Mouse (Mus musculus) forebrain, embryonic 10.5 days (tissue): ENCODE data around the gene Caln1. TPM values are rescaled to one million over a fixed set of nuclear protein-coding genes. Genes with fewer than 3 reads are reported as not detected.
A peak's percentile ranks its signal among the peaks of the same experiment; 100 is the strongest.

ENCODE experiments used
- DNase-seq: peaks from one replicate; pipeline ENCODE4 v3.0.0-alpha.2; 2017; ENCODE audit warnings: low spot score; ENCODE audit errors: extremely low spot score
- H3K27ac ChIP-seq: fragments of 300-500 bp; sonication (generic); 2 replicates; pipeline ENCODE4 v1.5.1; 2016; ENCODE audit warnings: mild to moderate bottlenecking
- H3K27me3 ChIP-seq: fragments of 300-500 bp; sonication (generic); 2 replicates; pipeline ENCODE4 v1.6.1; 2016; ENCODE audit warnings: mild to moderate bottlenecking; ENCODE audit not compliant: poor library complexity, severe bottlenecking
- H3K36me3 ChIP-seq: fragments of 300-500 bp; sonication (generic); replicated peaks from 2 replicates; pipeline ENCODE4 v1.6.1; 2016; ENCODE audit warnings: mild to moderate bottlenecking, moderate library complexity
- H3K4me1 ChIP-seq: fragments of 300-500 bp; sonication (generic); 2 replicates; pipeline ENCODE4 v1.6.1; 2016
- H3K4me3 ChIP-seq: fragments of 300-500 bp; sonication (generic); 2 replicates; pipeline ENCODE4 v1.5.1; 2016; ENCODE audit warnings: mild to moderate bottlenecking, moderate library complexity
- H3K9me3 ChIP-seq: fragments of 300-500 bp; sonication (generic); 2 replicates; pipeline ENCODE4 v1.6.1; 2016; ENCODE audit warnings: mild to moderate bottlenecking, moderate library complexity
- WGBS: fragments of 180-500 bp; shearing (Covaris S2); methylation state at CpG from one replicate; pipeline ENCODE4 v1.1.7; 2016; 5-methylcytosine and 5-hydroxymethylcytosine counted together
- polyA plus RNA-seq: library from polyadenylated mRNA; unstranded; fragments of >200 nt; fragmentation: Nextera tagmentation; extraction: Ambion mirVana; gene quantifications from 2 replicates; pipeline ENCODE4 v1.2.1, GENCODE M21; 2016

Caln1 gene
- polyA plus RNA-seq, 1 experiment from 2014 or later: 0.30 TPM

- no peaks in the 10 kb centered on the region for H3K4me1 ChIP-seq
- WGBS: 76% methylated on average over 1 of the region's 1 CpGs
- no peaks in the 10 kb centered on the region for H3K27me3 ChIP-seq
- H3K9me3 ChIP-seq: no peaks in the 10 kb centered on the region
- no peak overlapping the region for H3K27ac ChIP-seq
- no peak overlapping the region for H3K4me3 ChIP-seq
- no peak for DNase-seq
- no peaks in the 10 kb centered on the region for H3K36me3 ChIP-seq
Observed at GRCm38 (mm10) chr5:130712281-130712680, 343.0 kb downstream of the Caln1 start.

GRCm38 (mm10) chr5:130715181-130715580, 345.9 kb downstream of the Caln1 start:
- H3K27ac ChIP-seq: no peak overlapping the region
- no peaks in the 10 kb centered on the region for H3K36me3 ChIP-seq
- DNase-seq: no peak
- H3K4me1 ChIP-seq: no peaks in the 10 kb centered on the region
- H3K4me3 ChIP-seq: no peak overlapping the region
- no peaks in the 10 kb centered on the region for H3K27me3 ChIP-seq
- WGBS: 89% methylated on average over 4 of the region's 4 CpGs
- no peaks in the 10 kb centered on the region for H3K9me3 ChIP-seq

DNA sequence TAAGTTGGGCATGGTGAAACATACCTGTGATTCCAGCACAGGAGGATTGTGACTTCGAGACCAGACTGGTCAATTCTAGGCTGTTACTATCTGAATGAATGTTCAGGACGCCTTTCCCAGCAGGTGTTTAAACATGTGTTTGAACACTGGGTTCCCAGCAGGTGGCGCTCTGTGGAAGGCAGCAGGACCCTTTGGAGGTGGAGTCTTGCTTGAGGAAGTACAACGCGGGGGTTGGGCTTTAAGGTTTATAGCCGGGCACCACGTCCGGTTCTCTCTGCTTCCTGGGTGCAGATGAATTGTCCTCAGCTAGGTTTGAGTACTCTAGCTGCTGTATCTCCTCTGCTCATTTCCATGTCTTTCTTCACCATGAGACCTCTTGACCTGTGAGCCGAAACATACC, 349.1 kb downstream of the Caln1 start:
- WGBS: 70% methylated on average over 9 of the region's 9 CpGs
- no peak overlapping the region for H3K4me3 ChIP-seq
- H3K4me1 ChIP-seq: no peaks in the 10 kb centered on the region
- peak; percentile 16 for DNase-seq
- H3K9me3 ChIP-seq: no peaks in the 10 kb centered on the region
- H3K36me3 ChIP-seq: no peaks in the 10 kb centered on the region
- no peak overlapping the region for H3K27ac ChIP-seq
- no peaks in the 10 kb centered on the region for H3K27me3 ChIP-seq

- WGBS: 71% methylated on average over 13 of the region's 13 CpGs
- no peak for DNase-seq
- no peaks in the 10 kb centered on the region for H3K36me3 ChIP-seq
- H3K27me3 ChIP-seq: no peaks in the 10 kb centered on the region
- H3K27ac ChIP-seq: no peak overlapping the region
- H3K4me1 ChIP-seq: peaks cover 5% of the 10 kb centered on the region; the same call in 1 of the 2 replicates
- no peak overlapping the region for H3K4me3 ChIP-seq
- H3K9me3 ChIP-seq: no peaks in the 10 kb centered on the region
Observed at GRCm38 (mm10) chr5:130742171-130742570, 372.9 kb downstream of the Caln1 start.

- no peak for DNase-seq
- no peak overlapping the region for H3K27ac ChIP-seq
- WGBS: 87% methylated on average over 3 of the region's 3 CpGs
- no peaks in the 10 kb centered on the region for H3K4me1 ChIP-seq
- no peak overlapping the region for H3K4me3 ChIP-seq
- H3K9me3 ChIP-seq: peaks cover 2% of the 10 kb centered on the region; the same call in 1 of the 2 replicates
- no peaks in the 10 kb centered on the region for H3K36me3 ChIP-seq
- H3K27me3 ChIP-seq: no peaks in the 10 kb centered on the region
Observed at GRCm38 (mm10) chr5:130757517-130757916, 388.3 kb downstream of the Caln1 start.

DNA sequence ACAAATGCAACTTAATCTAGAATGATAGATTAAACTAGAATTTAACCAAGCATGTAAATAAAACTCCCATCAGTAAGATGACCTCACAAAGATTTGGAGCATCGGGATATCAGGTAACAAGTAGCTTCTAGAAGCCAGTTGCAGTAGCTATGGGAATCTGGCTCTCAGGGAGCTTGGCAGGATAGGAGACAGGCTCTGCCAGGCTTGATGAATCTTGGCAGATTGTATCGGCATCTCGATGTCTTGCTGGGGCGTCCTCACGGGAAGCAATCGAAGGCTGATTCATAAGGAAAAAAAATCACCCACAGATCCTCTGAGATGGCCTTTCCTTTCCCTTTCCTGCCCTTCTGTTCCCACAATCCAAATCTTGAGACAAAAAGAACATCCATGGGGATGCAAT, 396.5 kb downstream of the Caln1 start:
- H3K36me3 ChIP-seq: no peaks in the 10 kb centered on the region
- 94% methylated on average over 6 of the region's 6 CpGs for WGBS
- no peak for DNase-seq
- H3K9me3 ChIP-seq: 0 out of 2 replicates have a peak, but pooled peaks cover 3% of the 10 kb centered on the region
- no peak overlapping the region for H3K4me3 ChIP-seq
- no peaks in the 10 kb centered on the region for H3K27me3 ChIP-seq
- H3K27ac ChIP-seq: no peak overlapping the region
- no peaks in the 10 kb centered on the region for H3K4me1 ChIP-seq

GRCm38 (mm10) chr5:130771061-130771741, 401.9 kb downstream of the Caln1 start:
- Histone ChIP-seq H3K27me3 (no peaks in the 10 kb centered on the region), H3K27ac (no peak overlapping the region), H3K36me3 (no peaks in the 10 kb centered on the region), H3K4me3 (no peak overlapping the region), H3K9me3 (0 out of 2 replicates have a peak, but pooled peaks cover 3% of the 10 kb centered on the region), H3K4me1 (no peaks in the 10 kb centered on the region)
- 89% methylated on average over 5 of the region's 5 CpGs for WGBS
- DNase-seq: no peak

DNA sequence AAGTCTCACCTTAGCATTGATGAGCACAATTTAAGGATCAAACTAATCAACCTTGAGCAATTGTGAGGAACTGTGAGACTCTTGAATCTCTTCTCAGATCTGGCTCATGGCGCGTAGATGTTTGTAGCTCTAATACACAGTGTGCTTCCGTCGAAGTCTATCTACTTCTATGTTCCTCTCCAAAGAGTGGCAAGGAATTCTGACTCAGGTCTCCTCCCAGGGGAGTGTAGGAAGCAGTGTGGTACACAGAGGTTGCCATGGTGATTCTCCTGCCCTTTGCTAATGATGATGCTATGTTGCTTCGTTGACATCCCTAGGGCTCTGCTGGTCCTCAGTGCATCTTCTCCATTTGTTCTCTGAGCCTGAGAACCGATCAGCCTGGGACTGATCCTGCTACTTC, 403.2 kb downstream of the Caln1 start:
- Histone ChIP-seq H3K9me3 (no peaks in the 10 kb centered on the region), H3K27me3 (no peaks in the 10 kb centered on the region), H3K4me1 (no peaks in the 10 kb centered on the region), H3K27ac (no peak overlapping the region), H3K36me3 (no peaks in the 10 kb centered on the region), H3K4me3 (no peak overlapping the region)
- WGBS: 89% methylated on average over 6 of the region's 6 CpGs
- no peak for DNase-seq

- Histone ChIP-seq H3K9me3 (no peaks in the 10 kb centered on the region), H3K4me3 (no peak overlapping the region), H3K36me3 (no peaks in the 10 kb centered on the region), H3K4me1 (no peaks in the 10 kb centered on the region), H3K27me3 (no peaks in the 10 kb centered on the region), H3K27ac (no peak overlapping the region)
- WGBS: 94% methylated on average over 3 of the region's 3 CpGs
- no peak for DNase-seq
Observed at GRCm38 (mm10) chr5:130774946-130775345, 405.7 kb downstream of the Caln1 start.

DNA sequence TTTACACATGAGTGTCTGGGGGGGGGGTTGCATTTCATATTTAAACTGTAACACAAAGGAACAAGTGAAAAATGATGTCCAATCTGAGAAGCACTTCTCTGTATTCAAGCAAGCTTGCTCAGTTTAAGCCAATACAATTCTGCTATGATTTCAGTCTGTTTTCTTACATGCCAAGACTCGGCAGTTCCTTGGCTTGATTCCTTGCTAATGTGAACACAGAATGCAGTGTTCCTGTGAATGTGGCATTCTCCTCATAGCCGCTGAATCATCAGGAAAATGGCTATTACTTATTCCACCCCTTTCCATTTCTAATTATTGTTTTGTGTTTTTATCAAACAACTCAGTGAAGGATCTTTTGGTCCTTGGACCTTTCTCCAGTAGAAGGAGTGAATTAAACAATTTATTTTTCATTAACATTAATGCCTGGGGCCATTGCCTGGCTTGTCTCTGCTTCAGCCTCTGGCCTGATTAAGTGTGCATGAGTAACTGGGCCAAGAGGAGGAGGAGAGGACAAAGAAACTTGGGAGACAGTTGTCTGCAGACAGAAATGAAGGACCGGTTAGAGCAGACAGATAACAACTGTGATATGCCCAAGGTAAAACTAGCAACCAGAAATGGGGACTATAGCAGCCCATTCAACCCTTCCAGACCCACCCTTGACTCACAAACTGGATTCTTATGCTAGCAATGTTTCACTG, 423.6 kb downstream of the Caln1 start:
- no peaks in the 10 kb centered on the region for H3K9me3 ChIP-seq

GRCm38 (mm10) chr5:130797713-130798112, 428.5 kb downstream of the Caln1 start:
- Histone ChIP-seq H3K4me3 (no peak overlapping the region), H3K36me3 (no peaks in the 10 kb centered on the region), H3K27ac (no peak overlapping the region), H3K9me3 (no peaks in the 10 kb centered on the region; the same call in 1 of the 2 replicates), H3K4me1 (no peaks in the 10 kb centered on the region), H3K27me3 (no peaks in the 10 kb centered on the region)
- WGBS: 83% methylated on average over 5 of the region's 5 CpGs
- DNase-seq: no peak

More for the DNA sequence above, 423.6 kb downstream of the Caln1 start:
- Histone ChIP-seq H3K27me3 (no peaks in the 10 kb centered on the region), H3K4me3 (no peak overlapping the region), H3K36me3 (no peaks in the 10 kb centered on the region), H3K27ac (no peak overlapping the region), H3K4me1 (no peaks in the 10 kb centered on the region)
- WGBS: 92% methylated on average over 3 of the region's 3 CpGs
- DNase-seq: no peak

DNA sequence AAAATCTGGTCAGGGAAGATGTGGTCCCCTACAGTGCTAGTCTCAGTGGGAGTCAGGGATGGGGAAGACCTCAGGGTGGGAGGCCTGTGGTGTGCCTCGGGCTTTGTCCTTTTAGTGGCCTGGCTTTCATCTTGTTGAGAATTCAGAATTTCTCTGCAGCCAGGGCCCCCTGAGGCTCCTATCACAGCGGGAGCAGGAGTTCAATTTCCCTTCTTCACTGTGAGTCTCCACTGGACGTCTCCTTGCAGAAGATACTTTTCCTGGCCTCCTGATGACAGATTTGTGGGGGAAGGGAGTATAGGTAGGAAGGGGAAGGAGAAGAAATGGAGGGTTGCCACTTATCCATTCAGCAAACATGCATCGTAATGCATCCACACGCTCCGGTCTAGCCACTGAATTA, 441.1 kb downstream of the Caln1 start:
- Histone ChIP-seq H3K4me3 (no peak overlapping the region), H3K27me3 (no peaks in the 10 kb centered on the region), H3K4me1 (no peaks in the 10 kb centered on the region), H3K27ac (no peak overlapping the region), H3K36me3 (no peaks in the 10 kb centered on the region), H3K9me3 (peaks cover 3% of the 10 kb centered on the region; the same call in 1 of the 2 replicates)
- WGBS: 24% methylated on average over 6 of the region's 6 CpGs
- no peak for DNase-seq

- Histone ChIP-seq H3K27me3 (no peaks in the 10 kb centered on the region), H3K4me3 (no peak overlapping the region), H3K27ac (no peak overlapping the region), H3K9me3 (peaks cover 3% of the 10 kb centered on the region; the same call in 1 of the 2 replicates), H3K4me1 (no peaks in the 10 kb centered on the region), H3K36me3 (no peaks in the 10 kb centered on the region)
- DNase-seq: no peak
- 16% methylated on average over 1 of the region's 1 CpGs for WGBS
Observed at GRCm38 (mm10) chr5:130810846-130811245, 441.6 kb downstream of the Caln1 start.
